Mouse (Mus musculus) brain, embryonic 14.5 days (tissue): Measurements from ENCODE around the gene Bmi1. TPM values are rescaled to one million over a fixed set of nuclear protein-coding genes. Genes with fewer than 3 reads are reported as not detected.

Experiments used
- DNase-seq: peaks from one replicate; pipeline ENCODE4 v3.0.0-alpha.2; 2011; ENCODE audit warnings: low read depth
- CTCF ChIP-seq: fragments of 200-500 bp; IDR thresholded peaks from 2 replicates; pipeline ENCODE4 v1.5.1; 2012; ENCODE audit warnings: inconsistent platforms, mild to moderate bottlenecking, moderate library complexity, borderline replicate concordance; ENCODE audit not compliant: insufficient read depth, insufficient read length; ENCODE audit errors: extremely low read depth
- POLR2A ChIP-seq: fragments of 200-500 bp; IDR thresholded peaks from 2 replicates; pipeline ENCODE4 v1.6.1; 2012; ENCODE audit warnings: mild to moderate bottlenecking, inconsistent platforms, borderline replicate concordance; ENCODE audit not compliant: poor library complexity, insufficient read depth, insufficient read length, severe bottlenecking; ENCODE audit errors: extremely low read depth
- polyA plus RNA-seq: library from polyadenylated mRNA; depleted of rRNA; stranded (reverse); fragments of >200 nt; gene quantifications from 2 replicates; pipeline ENCODE4 v1.2.3, GENCODE M21; 2012; rRNA removed

Gene Bmi1
- polyA plus RNA-seq, 1 experiment = 75.4 TPM

DNA sequence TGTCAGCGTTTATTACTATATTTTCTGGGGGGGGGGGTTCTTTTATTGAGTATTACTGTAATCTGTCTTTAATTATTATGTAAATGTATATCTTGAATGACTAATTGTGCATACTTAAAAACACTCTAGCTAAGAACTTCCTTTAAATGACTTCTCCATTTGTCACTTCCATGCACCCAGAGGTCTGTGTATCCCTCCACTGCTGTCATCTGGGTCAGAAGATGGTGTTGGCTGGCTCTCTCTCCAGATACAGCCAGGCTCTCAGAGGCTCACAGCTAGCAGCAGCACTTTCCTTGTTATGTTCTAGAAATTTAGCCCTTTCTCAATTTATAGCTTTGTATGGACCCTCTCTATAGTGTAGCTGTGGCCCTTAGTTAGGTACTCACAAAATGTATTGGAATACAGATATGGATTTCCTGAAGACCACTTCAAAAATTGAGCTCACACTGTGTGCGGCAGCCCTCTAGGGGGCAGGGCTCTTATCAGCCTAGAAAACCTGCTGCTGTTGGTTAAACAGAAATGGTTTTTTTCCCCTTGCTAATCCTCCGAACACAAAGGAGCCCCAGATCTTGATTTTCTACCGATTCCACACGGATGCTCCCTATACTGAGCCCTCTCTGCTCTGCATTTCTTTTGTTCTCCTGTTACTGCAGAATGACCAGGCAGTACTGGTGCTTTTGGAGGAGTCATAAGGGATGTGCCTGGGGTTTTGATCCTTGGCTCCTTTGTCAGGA lies 57.7 kb downstream of the Bmi1 start:
- no peak for TF ChIP-seq POLR2A
- TF ChIP-seq CTCF = peak; percentile 34; the same call in 1 of the 2 replicates
- DNase-seq = peak; percentile 50

Other genes starting within 250 kb of the Bmi1 start
- 114 and 143 TPM in 2 replicates for gene Commd3, start 4.6 kb upstream of the Bmi1 start, polyA plus RNA-seq
- 0.06 and 0.12 TPM in 2 replicates for gene Spag6, start 17.0 kb downstream of the Bmi1 start, polyA plus RNA-seq